Mouse (Mus musculus) ES-Bruce4 (cell line): ENCODE results near the gene Slc43a1. TPM values are rescaled to one million over a fixed set of nuclear protein-coding genes. Genes with fewer than 3 reads are reported as not detected.

Experiments
- H3K27ac ChIP-seq: 2 replicates; pipeline ENCODE4 v1.5.1; 2012; ENCODE audit warnings: low read length, inconsistent platforms; ENCODE audit not compliant: insufficient read depth
- H3K27me3 ChIP-seq: 2 replicates; pipeline ENCODE4 v1.6.1; 2012; ENCODE audit warnings: mild to moderate bottlenecking, low read length, inconsistent platforms; ENCODE audit not compliant: control insufficient read depth, poor library complexity, insufficient read depth, severe bottlenecking
- H3K36me3 ChIP-seq: 2 replicates; pipeline ENCODE4 v1.6.1; 2012; ENCODE audit warnings: inconsistent platforms, mild to moderate bottlenecking, low read length, moderate library complexity; ENCODE audit not compliant: control insufficient read depth, poor library complexity, insufficient read depth, severe bottlenecking
- H3K4me1 ChIP-seq: one replicate; pipeline ENCODE4 v1.8.1; 2011; ENCODE audit warnings: low read length; ENCODE audit not compliant: control insufficient read depth, insufficient read depth
- H3K4me3 ChIP-seq: 2 replicates; pipeline ENCODE4 v1.5.1; 2011; ENCODE audit warnings: low read depth, mild to moderate bottlenecking, low read length
- H3K9ac ChIP-seq: 2 replicates; pipeline ENCODE4 v1.6.1; 2012; ENCODE audit warnings: low read depth, mild to moderate bottlenecking, inconsistent platforms; ENCODE audit not compliant: poor library complexity, severe bottlenecking
- H3K9me3 ChIP-seq: replicated peaks from 2 replicates; pipeline ENCODE4 v1.6.1; 2012; ENCODE audit warnings: mild to moderate bottlenecking, low read length, inconsistent platforms; ENCODE audit not compliant: control insufficient read depth, poor library complexity, insufficient read depth, severe bottlenecking
- CTCF ChIP-seq: IDR thresholded peaks from one replicate; pipeline ENCODE4 v1.8.1; 2011; ENCODE audit warnings: low read depth, low read length
- EP300 ChIP-seq: IDR thresholded peaks from 2 replicates; pipeline ENCODE4 v1.6.1; 2011; ENCODE audit warnings: low read depth, low read length; ENCODE audit not compliant: insufficient read depth
- POLR2A ChIP-seq: IDR thresholded peaks from one replicate; pipeline ENCODE4 v1.8.1; 2011; ENCODE audit warnings: low read length; ENCODE audit not compliant: insufficient read depth
- polyA plus RNA-seq: library from polyadenylated mRNA; stranded (reverse); fragments of >200 nt; gene quantifications from 2 replicates; pipeline ENCODE4 v1.2.4, GENCODE M21; 2011; ENCODE audit warnings: low read depth; ENCODE audit not compliant: missing spikeins, insufficient read depth, insufficient read length

Gene Slc43a1
- polyA plus RNA-seq, 1 experiment: 11.5 TPM

DNA sequence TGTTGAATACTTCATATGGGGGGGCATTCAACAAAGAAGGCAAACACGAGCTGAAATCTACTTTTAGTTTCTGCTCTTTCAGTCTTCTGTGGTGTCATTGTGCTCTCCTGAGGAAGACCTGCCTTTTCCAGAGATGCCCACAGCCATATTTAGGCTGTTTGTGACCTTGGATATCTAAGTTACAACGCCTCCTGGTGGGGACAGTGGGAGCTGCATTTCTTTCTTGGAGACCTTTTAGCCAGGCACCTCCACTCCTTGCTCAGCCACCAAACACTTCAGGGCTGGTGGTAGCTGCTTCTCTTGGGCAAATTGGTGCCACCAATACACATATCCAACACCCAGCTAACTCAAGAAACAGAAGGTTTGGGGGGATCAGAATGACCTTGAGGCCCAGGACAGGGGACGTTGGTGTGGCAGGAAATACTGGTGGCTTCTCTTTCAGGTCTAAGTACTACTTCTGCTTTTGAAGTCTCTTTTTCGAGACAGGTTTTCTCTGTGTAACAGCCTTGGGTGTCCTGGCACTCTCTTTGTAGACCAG, 32.0 kb downstream of the Slc43a1 start:
- Histone ChIP-seq H3K27ac (no peak overlapping the region), H3K9ac (no peak overlapping the region), H3K36me3 (no peaks in the 10 kb centered on the region), H3K4me1 (no peaks in the 10 kb centered on the region), H3K9me3 (no peaks in the 10 kb centered on the region), H3K4me3 (no peak overlapping the region), H3K27me3 (peaks cover 18% of the 10 kb centered on the region)
- TF ChIP-seq EP300: no peak
- peak; percentile 48 for TF ChIP-seq CTCF

DNA sequence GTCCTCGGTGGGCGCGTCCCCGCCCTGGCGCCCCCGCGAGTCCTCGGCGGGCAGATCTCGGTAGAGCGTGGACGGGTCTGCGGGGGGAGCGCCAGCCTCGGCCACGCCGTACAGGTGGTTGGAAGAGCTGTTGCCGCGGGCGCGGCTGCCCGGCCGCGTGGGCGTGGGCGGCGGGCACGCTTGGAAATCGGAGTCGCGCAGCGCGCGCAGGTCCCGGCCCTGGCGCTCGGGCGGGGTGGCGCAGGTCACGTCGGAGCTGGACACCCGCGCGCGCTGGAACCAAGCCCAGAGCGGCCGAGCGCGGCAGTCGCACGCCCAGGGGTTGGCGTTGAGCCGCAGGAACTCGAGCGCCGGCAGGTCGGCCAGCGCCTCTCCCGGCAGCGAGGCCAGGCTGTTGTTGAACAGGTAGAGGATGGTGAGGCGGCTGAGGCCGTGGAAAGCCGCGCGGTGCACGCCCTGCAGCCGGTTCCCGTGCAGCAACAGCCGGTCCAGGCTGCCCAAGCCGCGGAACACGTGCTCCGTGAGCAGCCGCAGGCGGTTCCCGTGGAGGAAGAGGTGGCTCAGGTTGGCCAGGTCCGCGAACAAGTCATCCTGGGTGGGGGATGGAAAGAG, 33.6 kb downstream of the Slc43a1 start:
- Histone ChIP-seq H3K4me3 (peak overlapping the region; percentile 44), H3K9me3 (no peaks in the 10 kb centered on the region), H3K27ac (no peak overlapping the region), H3K27me3 (peaks cover 14% of the 10 kb centered on the region), H3K4me1 (no peaks in the 10 kb centered on the region), H3K9ac (peak overlapping the region; percentile 45), H3K36me3 (no peaks in the 10 kb centered on the region)
- no peak for TF ChIP-seq POLR2A
- no peak for TF ChIP-seq EP300
- TF ChIP-seq CTCF: no peak

DNA sequence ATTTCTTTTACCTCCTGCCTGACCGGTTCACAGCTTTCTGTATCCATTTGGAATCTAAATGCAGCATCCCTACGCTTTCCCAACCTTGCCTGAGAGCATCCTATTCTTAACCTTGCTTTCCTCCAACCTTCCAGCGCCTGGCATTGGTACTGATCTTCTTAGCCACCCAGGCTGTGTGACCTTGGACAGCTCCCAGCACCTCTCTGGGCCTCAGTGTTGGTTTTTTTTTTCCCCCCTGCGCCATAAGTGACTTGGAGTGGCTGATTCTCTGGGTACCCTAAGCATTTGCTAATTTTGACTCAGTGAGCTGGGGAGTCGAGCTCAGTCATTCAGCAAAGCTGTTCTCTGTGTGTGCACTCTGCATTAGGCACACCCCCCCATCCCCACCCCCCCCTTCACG, 37.2 kb downstream of the Slc43a1 start:
- H3K9me3 ChIP-seq: no peaks in the 10 kb centered on the region
- no peak overlapping the region for H3K27ac ChIP-seq
- no peaks in the 10 kb centered on the region for H3K4me1 ChIP-seq
- no peak overlapping the region for H3K9ac ChIP-seq
- H3K4me3 ChIP-seq: no peak overlapping the region
- H3K36me3 ChIP-seq: no peaks in the 10 kb centered on the region
- TF ChIP-seq POLR2A (no peak), CTCF (no peak), EP300 (no peak)
- peaks cover 14% of the 10 kb centered on the region for H3K27me3 ChIP-seq

DNA sequence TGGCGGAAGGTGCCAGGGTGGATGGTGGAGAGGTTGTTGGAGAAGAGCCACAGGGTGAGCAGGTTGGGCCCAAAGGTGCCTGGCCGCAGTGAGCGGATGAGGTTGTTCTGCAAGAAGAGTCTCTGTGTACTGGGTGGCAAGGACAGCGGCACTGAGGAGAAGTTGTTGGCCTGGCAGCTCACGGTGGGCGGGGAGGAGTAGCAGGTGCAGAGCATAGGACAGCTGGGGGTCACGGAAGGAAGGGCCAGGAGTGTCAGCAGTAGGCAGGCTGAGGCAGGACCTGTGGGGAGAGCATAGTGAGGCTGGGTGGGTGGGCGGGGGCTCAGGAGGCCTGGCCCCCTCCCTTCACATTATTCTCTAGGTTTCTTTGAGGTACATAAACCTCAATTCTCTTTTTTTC, 41.9 kb downstream of the Slc43a1 start:
- TF ChIP-seq POLR2A: no peak
- TF ChIP-seq CTCF: no peak
- no peak for TF ChIP-seq EP300

DNA sequence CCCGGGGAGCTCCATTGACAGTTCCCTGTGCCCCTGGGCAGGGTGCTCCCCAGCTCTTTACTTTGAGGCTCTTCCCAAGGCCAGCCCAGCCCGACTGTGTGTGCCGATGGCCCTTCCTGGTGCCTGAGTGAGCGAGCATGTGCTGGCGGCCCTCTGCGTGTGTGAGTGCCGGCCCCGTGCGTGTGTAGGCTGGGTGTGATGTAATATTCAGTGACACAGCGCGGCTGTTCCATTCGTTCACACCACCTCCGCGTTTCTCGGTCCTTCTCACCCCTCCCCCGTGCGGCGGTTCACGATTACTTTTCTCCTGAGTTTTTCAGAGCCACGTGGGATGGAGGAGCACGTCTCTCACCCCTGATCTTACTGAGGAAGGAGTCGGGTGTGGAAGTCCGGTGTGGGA, 44.0 kb downstream of the Slc43a1 start:
- Histone ChIP-seq H3K27ac (no peak overlapping the region), H3K4me1 (no peaks in the 10 kb centered on the region), H3K9me3 (no peaks in the 10 kb centered on the region), H3K27me3 (peaks cover 16% of the 10 kb centered on the region), H3K36me3 (no peaks in the 10 kb centered on the region), H3K4me3 (peak overlapping the region; percentile 8; the same call in 1 of the 2 replicates), H3K9ac (no peak overlapping the region)
- no peak for TF ChIP-seq POLR2A
- no peak for TF ChIP-seq EP300
- no peak for TF ChIP-seq CTCF

More for the DNA sequence above, 41.9 kb downstream of the Slc43a1 start:
- Histone ChIP-seq H3K36me3 (no peaks in the 10 kb centered on the region), H3K27me3 (peaks cover 6% of the 10 kb centered on the region), H3K9me3 (no peaks in the 10 kb centered on the region), H3K4me1 (no peaks in the 10 kb centered on the region), H3K4me3 (no peak overlapping the region), H3K9ac (no peak overlapping the region), H3K27ac (no peak overlapping the region)

DNA sequence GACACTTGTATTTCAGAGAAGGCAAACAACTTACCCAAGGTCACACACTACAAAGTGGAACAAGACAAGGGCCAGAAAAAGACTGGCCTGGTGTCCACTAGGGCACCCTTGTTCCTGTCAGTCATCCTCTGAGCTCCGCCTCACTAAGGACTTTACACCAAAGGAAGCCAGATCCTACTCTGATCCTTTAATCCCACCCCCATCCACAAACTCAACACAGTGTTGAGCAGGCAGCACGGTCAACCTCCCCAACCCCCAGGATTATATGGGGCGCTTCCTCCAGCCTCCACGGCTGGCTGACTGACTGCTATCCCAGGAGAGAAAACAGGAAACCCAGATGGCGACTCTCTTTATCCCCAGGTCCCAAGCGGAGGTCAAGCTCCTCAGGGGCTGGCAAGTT, 44.4 kb downstream of the Slc43a1 start:
- TF ChIP-seq POLR2A: no peak
- TF ChIP-seq EP300: no peak
- no peak for TF ChIP-seq CTCF
- H3K9ac ChIP-seq: no peak overlapping the region
- H3K9me3 ChIP-seq: no peaks in the 10 kb centered on the region
- H3K36me3 ChIP-seq: no peaks in the 10 kb centered on the region
- H3K27ac ChIP-seq: no peak overlapping the region
- H3K27me3 ChIP-seq: peaks cover 19% of the 10 kb centered on the region
- no peak overlapping the region for H3K4me3 ChIP-seq
- no peaks in the 10 kb centered on the region for H3K4me1 ChIP-seq
